Mouse (Mus musculus): ENCODE results near the gene Lypd4.
"Not testable (repeated sequence)": the region's sequence is repeated elsewhere in the genome, so short reads cannot be mapped to it uniquely, and the experiment has no call there.

Lypd4 gene

GRCm38 (mm10) chr7:24846576-24846975, 23.2 kb downstream of the Lypd4 start:
- DNase-seq (ENCODE audit: low read depth) = not testable (repeated sequence)

DNA sequence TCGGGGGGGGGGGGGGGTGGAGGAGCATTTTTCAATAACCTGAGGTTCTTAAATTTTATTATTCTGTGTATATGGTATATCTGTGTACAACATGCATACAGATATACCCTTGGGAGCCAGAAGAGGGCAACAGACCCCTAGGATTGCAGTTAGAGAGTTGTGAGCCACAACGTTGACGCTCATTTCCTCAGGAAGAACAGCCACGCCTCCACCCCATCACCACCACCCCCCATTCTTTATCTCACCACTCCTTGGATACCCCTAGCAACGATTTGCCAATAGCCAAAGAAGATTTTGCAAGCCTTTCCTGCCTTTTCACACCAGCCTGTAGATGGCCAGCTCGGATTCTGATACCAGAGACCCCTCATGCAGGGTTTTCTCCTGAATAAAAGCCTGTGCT, 24.0 kb downstream of the Lypd4 start:
- peak; percentile 83 for DNase-seq (ENCODE audit: low read depth)

DNA sequence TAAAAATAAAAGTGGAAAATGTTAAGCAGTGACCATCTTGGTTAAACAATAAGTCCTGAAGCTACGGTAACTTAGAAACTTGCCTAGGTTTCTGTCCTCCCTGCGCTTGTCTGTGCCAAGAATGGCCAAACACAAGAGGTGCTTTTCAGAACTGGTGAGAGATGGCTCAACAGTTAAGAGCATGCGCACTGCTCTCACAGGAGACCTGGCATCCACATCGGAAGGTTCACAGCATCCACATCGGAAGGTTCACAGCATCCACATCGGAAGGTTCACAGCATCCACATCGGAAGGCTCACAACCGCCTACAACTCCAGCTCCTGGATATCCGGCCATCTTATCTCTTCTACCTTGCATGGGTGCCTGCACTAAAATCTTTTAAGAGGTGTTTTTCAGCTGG, 24.6 kb downstream of the Lypd4 start:
- no peak for DNase-seq (ENCODE audit: low read depth)

- peak; percentile 17 for DNase-seq (ENCODE audit: low read depth)
These were observed 25.6 kb downstream of the Lypd4 start for GRCm38 (mm10) chr7:24844144-24844543.

- no peak for DNase-seq (ENCODE audit: low read depth)
These were observed 28.7 kb downstream of the Lypd4 start for GRCm38 (mm10) chr7:24841009-24841408.

DNA sequence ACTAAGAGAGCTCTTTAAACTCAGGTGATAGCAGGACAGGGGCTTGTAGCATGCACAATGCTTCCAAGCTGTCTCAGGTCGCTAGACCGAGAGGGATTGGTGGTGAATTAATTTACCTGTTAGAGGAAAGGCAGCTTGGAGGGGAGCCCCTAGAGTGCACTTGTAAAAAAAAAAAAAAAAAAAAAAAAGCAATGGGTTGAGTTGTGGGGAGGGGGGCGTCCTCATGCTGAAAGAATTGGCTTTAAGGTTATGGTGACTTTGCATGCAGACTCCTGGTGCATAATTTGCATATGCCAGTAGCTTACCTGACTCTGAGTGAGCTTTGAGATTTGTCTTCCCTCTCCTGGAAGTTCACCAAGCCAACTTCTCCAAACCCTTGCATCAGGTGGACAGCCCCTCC, 29.4 kb downstream of the Lypd4 start:
- no peak for DNase-seq (ENCODE audit: low read depth)

GRCm38 (mm10) chr7:24839410-24839808, 30.3 kb downstream of the Lypd4 start:
- no peak for DNase-seq (ENCODE audit: low read depth)

DNA sequence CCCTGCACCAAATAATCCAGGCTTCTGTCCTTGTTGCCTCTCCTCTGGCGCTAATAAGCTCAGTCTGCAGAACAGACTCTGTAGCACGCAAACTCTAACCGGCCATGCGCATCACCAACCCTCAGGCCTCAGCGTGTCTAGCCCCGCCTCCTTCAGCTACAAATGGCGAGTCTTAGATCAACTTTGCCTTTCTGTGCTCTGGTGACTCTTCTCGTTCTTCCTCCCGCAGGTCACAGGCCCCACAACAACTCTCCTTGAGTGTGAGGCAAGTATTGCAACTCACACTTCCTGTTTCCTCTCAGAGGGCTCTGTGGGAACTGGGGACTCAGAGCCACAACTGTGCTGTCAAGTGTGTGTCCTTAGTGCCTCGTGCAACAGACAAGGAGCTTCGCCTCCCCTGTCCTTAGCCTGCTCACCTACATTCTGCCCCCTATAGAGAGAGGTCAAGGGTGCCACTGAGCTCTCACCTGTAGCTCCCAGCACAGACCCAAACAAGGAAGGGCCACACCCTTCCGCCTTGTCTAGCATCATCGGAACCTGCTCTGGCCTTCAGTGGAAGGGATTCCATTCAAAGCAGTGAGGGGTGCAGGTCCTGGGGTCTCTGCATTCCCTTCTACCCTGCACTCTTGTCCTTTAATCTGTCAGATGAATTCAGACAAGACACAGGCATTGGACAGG, 30.9 kb downstream of the Lypd4 start:
- DNase-seq (ENCODE audit: low read depth) = not testable (repeated sequence)

- DNase-seq (ENCODE audit: low read depth) = no peak
These were observed 42.6 kb downstream of the Lypd4 start for GRCm38 (mm10) chr7:24827181-24827580.

- DNase-seq (ENCODE audit: low read depth) = no peak
These were observed 45.3 kb downstream of the Lypd4 start for GRCm38 (mm10) chr7:24824452-24824851.

- DNase-seq (ENCODE audit: low read depth) = peak; percentile 86
These were observed 52.2 kb downstream of the Lypd4 start for GRCm38 (mm10) chr7:24817502-24817901.
